Mouse (Mus musculus) kidney, postnatal 0 days (tissue): ENCODE data around the gene Gimap1. TPM values are rescaled to one million over a fixed set of nuclear protein-coding genes. Genes with fewer than 3 reads are reported as not detected.
A peak's percentile ranks its signal among the peaks of the same experiment; 100 is the strongest.

Experiments used
- ATAC-seq: fragments of 200-750 bp; cut with Nextera tagmentation; replicated peaks from 2 replicates; pipeline ENCODE4 v1.8.0; 2017; ENCODE audit warnings: low read depth, moderate number of reproducible peaks, moderate TSS enrichment, moderate library complexity; ENCODE audit not compliant: low FRiP score
- DNase-seq: peaks from one replicate; pipeline ENCODE4 v3.0.0-alpha.2; 2016; ENCODE audit warnings: low spot score
- H3K27ac ChIP-seq: fragments of 300-500 bp; sonication (generic); 2 replicates; pipeline ENCODE4 v1.5.1; 2014; ENCODE audit warnings: mild to moderate bottlenecking
- H3K27me3 ChIP-seq: fragments of 300-500 bp; sonication (generic); 2 replicates; pipeline ENCODE4 v1.6.1; 2014; ENCODE audit warnings: low read length, mixed read lengths; ENCODE audit not compliant: insufficient read depth
- H3K36me3 ChIP-seq: fragments of 300-500 bp; sonication (generic); 2 replicates; pipeline ENCODE4 v1.6.1; 2014; ENCODE audit warnings: low read length, mixed read lengths; ENCODE audit not compliant: insufficient read depth
- H3K4me1 ChIP-seq: fragments of 300-500 bp; sonication (generic); replicated peaks from 2 replicates; pipeline ENCODE4 v1.6.1; 2014; ENCODE audit warnings: antibody characterized with exemption, low read length, mixed read lengths; ENCODE audit not compliant: insufficient read depth
- H3K4me2 ChIP-seq: fragments of 300-500 bp; sonication (generic); 2 replicates; pipeline ENCODE4 v1.6.1; 2014; ENCODE audit warnings: mild to moderate bottlenecking, low read length, moderate library complexity, mixed read lengths
- H3K4me3 ChIP-seq: fragments of 300-500 bp; sonication (generic); replicated peaks from 2 replicates; pipeline ENCODE4 v1.5.1; 2014; ENCODE audit warnings: low read depth, low read length
- H3K9ac ChIP-seq: fragments of 300-500 bp; sonication (generic); 2 replicates; pipeline ENCODE4 v1.6.1; 2014; ENCODE audit warnings: low read depth, low read length
- H3K9me3 ChIP-seq: fragments of 300-500 bp; sonication (generic); replicated peaks from 2 replicates; pipeline ENCODE4 v1.6.1; 2016; ENCODE audit warnings: low read length, inconsistent platforms, mixed read lengths
- CTCF ChIP-seq: IDR thresholded peaks from 2 replicates; pipeline ENCODE4 v1.5.1; 2016; ENCODE audit warnings: antibody characterized with exemption, low read depth, mild to moderate bottlenecking, moderate library complexity
- WGBS: fragments of 180-500 bp; shearing (Covaris S2); extraction: QIAGEN DNeasy Blood & Tissue Kit; methylation state at CpG from one replicate; pipeline ENCODE4 v1.1.7; 2014; 5-methylcytosine and 5-hydroxymethylcytosine counted together
- polyA plus RNA-seq: library from polyadenylated mRNA; unstranded; fragments of >200 nt; fragmentation: Nextera tagmentation; extraction: Ambion mirVana; gene quantifications from 2 replicates; pipeline ENCODE4 v1.2.1, GENCODE M21; 2015

Gimap1 gene
- polyA plus RNA-seq: 26.8 and 29.7 TPM in 2 replicates

GRCm38 (mm10) chr6:48738961-48739779 lies at the start of gene Gimap1:
Gene Gimap1, plus strand, starts transcription at chr6:48739054.
- DNase-seq: peak; percentile 21
- WGBS: 71% methylated on average over 15 of the region's 15 CpGs
- no peak for ATAC-seq
- Histone ChIP-seq H3K4me2 (peak within 1 kb of the TSS; percentile 41), H3K4me3 (peak within 1 kb of the TSS; percentile 8), H3K9ac (0 out of 2 replicates have a peak within 1 kb of the TSS, but pooled peaks have one; percentile 10), H3K36me3 (no peaks in the 10 kb centered on the region), H3K27ac (peak within 1 kb of the TSS; percentile 43), H3K9me3 (no peaks in the 10 kb centered on the region), H3K4me1 (peaks cover 4% of the 10 kb centered on the region; the same call in 1 of the 2 replicates), H3K27me3 (no peaks in the 10 kb centered on the region)
- TF ChIP-seq CTCF: no peak

GRCm38 (mm10) chr6:48689320-48689719 lies 49.5 kb upstream of the Gimap1 start:
- no peak for DNase-seq
- Histone ChIP-seq H3K27ac (no peak overlapping the region), H3K4me2 (no peak overlapping the region), H3K9me3 (no peaks in the 10 kb centered on the region), H3K27me3 (no peaks in the 10 kb centered on the region), H3K36me3 (no peaks in the 10 kb centered on the region), H3K4me3 (no peak overlapping the region), H3K9ac (no peak overlapping the region), H3K4me1 (no peaks in the 10 kb centered on the region)
- no peak for TF ChIP-seq CTCF
- no peak for ATAC-seq
- 60% methylated on average over 2 of the region's 2 CpGs for WGBS

GRCm38 (mm10) chr6:48692962-48693361 lies 45.9 kb upstream of the Gimap1 start:
- Histone ChIP-seq H3K9me3 (no peaks in the 10 kb centered on the region), H3K36me3 (no peaks in the 10 kb centered on the region), H3K27ac (no peak overlapping the region), H3K27me3 (no peaks in the 10 kb centered on the region), H3K4me3 (no peak overlapping the region), H3K4me2 (no peak overlapping the region), H3K4me1 (no peaks in the 10 kb centered on the region), H3K9ac (no peak overlapping the region)
- DNase-seq: no peak
- ATAC-seq: no peak
- TF ChIP-seq CTCF: no peak
- 83% methylated on average over 6 of the region's 6 CpGs for WGBS

GRCm38 (mm10) chr6:48696830-48697554 lies 41.9 kb upstream of the Gimap1 start:
- Histone ChIP-seq H3K9ac (no peak overlapping the region), H3K27me3 (no peaks in the 10 kb centered on the region), H3K4me2 (no peak overlapping the region), H3K4me1 (no peaks in the 10 kb centered on the region), H3K9me3 (no peaks in the 10 kb centered on the region), H3K4me3 (no peak overlapping the region), H3K36me3 (no peaks in the 10 kb centered on the region), H3K27ac (no peak overlapping the region; the same call in 1 of the 2 replicates)
- no peak for TF ChIP-seq CTCF
- DNase-seq (no peak), ATAC-seq (no peak)
- WGBS: 80% methylated on average over 4 of the region's 4 CpGs

- TF ChIP-seq CTCF: no peak
- no peak for DNase-seq
- no peak for ATAC-seq
- Histone ChIP-seq H3K27me3 (no peaks in the 10 kb centered on the region), H3K4me3 (no peak overlapping the region), H3K4me1 (no peaks in the 10 kb centered on the region), H3K9ac (no peak overlapping the region), H3K9me3 (no peaks in the 10 kb centered on the region), H3K36me3 (peaks cover 3% of the 10 kb centered on the region; the same call in 1 of the 2 replicates), H3K4me2 (no peak overlapping the region), H3K27ac (no peak overlapping the region)
- WGBS: 46% methylated on average over 1 of the region's 1 CpGs
Observed at GRCm38 (mm10) chr6:48697555-48697930, 41.3 kb upstream of the Gimap1 start.

GRCm38 (mm10) chr6:48698066-48698856 lies 40.6 kb upstream of the Gimap1 start:
- H3K4me2 ChIP-seq: no peak overlapping the region
- no peaks in the 10 kb centered on the region for H3K27me3 ChIP-seq
- no peak overlapping the region for H3K4me3 ChIP-seq
- no peak overlapping the region for H3K9ac ChIP-seq
- peaks cover 3% of the 10 kb centered on the region; the same call in 1 of the 2 replicates for H3K36me3 ChIP-seq
- WGBS: 83% methylated on average over 7 of the region's 7 CpGs
- H3K9me3 ChIP-seq: no peaks in the 10 kb centered on the region
- ATAC-seq (no peak), DNase-seq (no peak)
- no peak for TF ChIP-seq CTCF
- no peaks in the 10 kb centered on the region for H3K4me1 ChIP-seq
- H3K27ac ChIP-seq: peak overlapping the region; percentile 50
